Mouse (Mus musculus) midbrain, embryonic 11.5 days (tissue): ENCODE results near the gene Galnt2. TPM values are rescaled to one million over a fixed set of nuclear protein-coding genes. Genes with fewer than 3 reads are reported as not detected.

ENCODE experiments used
- ATAC-seq: fragments of 200-750 bp; cut with Nextera tagmentation; 2 replicates; pipeline ENCODE4 v1.8.0; 2017; ENCODE audit warnings: moderate TSS enrichment, moderate library complexity; ENCODE audit not compliant: low FRiP score
- DNase-seq: peaks from one replicate; pipeline ENCODE4 v3.0.0; 2015; ENCODE audit warnings: low spot score; ENCODE audit errors: missing footprints
- H3K27ac ChIP-seq: fragments of 300-500 bp; sonication (generic); 2 replicates; pipeline ENCODE4 v1.5.1; 2014; ENCODE audit warnings: low read depth, low read length
- H3K27me3 ChIP-seq: fragments of 300-500 bp; sonication (generic); 2 replicates; pipeline ENCODE4 v1.6.1; 2014; ENCODE audit warnings: mild to moderate bottlenecking, low read length, moderate library complexity, mixed read lengths; ENCODE audit not compliant: control insufficient read depth, insufficient read depth
- H3K36me3 ChIP-seq: fragments of 300-500 bp; sonication (generic); 2 replicates; pipeline ENCODE4 v1.6.1; 2014; ENCODE audit warnings: mild to moderate bottlenecking, low read length, moderate library complexity, mixed read lengths; ENCODE audit not compliant: control insufficient read depth, insufficient read depth
- H3K4me1 ChIP-seq: fragments of 300-500 bp; sonication (generic); 2 replicates; pipeline ENCODE4 v1.6.1; 2014; ENCODE audit warnings: low read length; ENCODE audit not compliant: control insufficient read depth, insufficient read depth
- H3K4me2 ChIP-seq: fragments of 300-500 bp; sonication (generic); 2 replicates; pipeline ENCODE4 v1.6.1; 2014; ENCODE audit warnings: mild to moderate bottlenecking, moderate library complexity
- H3K4me3 ChIP-seq: fragments of 300-500 bp; sonication (generic); 2 replicates; pipeline ENCODE4 v1.5.1; 2014; ENCODE audit warnings: low read depth, low read length
- H3K9ac ChIP-seq: fragments of 300-500 bp; sonication (generic); 2 replicates; pipeline ENCODE4 v1.6.1; 2014; ENCODE audit warnings: low read length
- H3K9me3 ChIP-seq: fragments of 300-500 bp; sonication (generic); 2 replicates; pipeline ENCODE4 v1.6.1; 2016; ENCODE audit warnings: low read length; ENCODE audit not compliant: control insufficient read depth
- WGBS: fragments of 180-500 bp; shearing (Covaris S2); extraction: QIAGEN DNeasy Blood & Tissue Kit; methylation state at CpG from one replicate; pipeline ENCODE4 v1.1.7; 2014; 5-methylcytosine and 5-hydroxymethylcytosine counted together
- polyA plus RNA-seq: library from polyadenylated mRNA; unstranded; fragments of >200 nt; fragmentation: Nextera tagmentation; extraction: Ambion mirVana; gene quantifications from 2 replicates; pipeline ENCODE4 v1.2.1, GENCODE M21; 2014

Galnt2 gene
- polyA plus RNA-seq, 1 experiment from 2014 or later, result 76.6 TPM

DNA sequence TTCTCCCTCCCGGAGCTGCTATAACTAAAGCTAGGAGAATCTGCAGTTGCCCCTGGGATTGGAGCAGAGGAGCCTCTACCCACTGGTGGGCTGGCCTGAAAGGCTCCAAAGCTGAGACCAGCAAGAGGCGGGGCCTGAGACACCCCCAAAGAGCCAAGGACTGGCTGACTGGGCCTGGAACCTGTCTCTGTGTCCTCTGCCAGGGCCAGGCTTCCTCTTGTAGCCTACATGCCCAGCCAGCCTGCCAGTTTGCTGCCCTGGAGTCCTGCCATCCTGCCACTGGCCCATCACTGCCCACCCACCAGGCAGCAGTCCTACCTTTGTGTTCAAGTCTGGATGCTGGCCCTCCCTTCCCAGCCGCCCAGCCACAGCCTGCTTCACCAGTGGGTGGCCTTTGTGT lies 99.2 kb downstream of the Galnt2 start:
- Histone ChIP-seq H3K4me3 (no peak overlapping the region), H3K9ac (no peak overlapping the region), H3K4me1 (peaks cover 7% of the 10 kb centered on the region; the same call in 1 of the 2 replicates), H3K9me3 (no peaks in the 10 kb centered on the region), H3K27ac (0 out of 2 replicates have a peak overlapping the region, but pooled peaks have one; percentile 14), H3K4me2 (no peak overlapping the region), H3K36me3 (peaks cover 13% of the 10 kb centered on the region; the same call in 1 of the 2 replicates), H3K27me3 (no peaks in the 10 kb centered on the region)
- DNase-seq (no peak), ATAC-seq (peak; percentile 52; the same call in 1 of the 2 replicates)
- WGBS, result 69% methylated on average over 2 of the region's 3 CpGs

DNA sequence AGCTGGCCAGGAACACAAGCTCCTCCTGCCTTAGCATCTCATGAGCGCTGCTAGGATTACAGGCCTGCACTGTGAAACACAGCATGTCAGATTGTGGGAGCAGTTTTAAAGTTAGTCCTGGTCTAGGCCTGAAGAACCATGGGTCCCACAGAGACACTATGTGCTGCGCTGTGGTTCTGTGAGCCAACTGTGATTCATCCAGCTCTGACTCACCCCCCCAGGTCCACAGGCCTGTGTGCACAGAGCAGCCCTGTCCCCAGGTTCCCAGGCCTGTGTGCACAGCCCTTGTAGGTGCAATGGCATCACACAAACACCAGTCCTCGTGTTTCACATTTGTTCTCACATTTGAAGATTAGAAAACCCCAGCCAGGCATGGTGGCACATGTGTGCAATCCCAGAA lies 99.9 kb downstream of the Galnt2 start:
- Histone ChIP-seq H3K36me3 (peaks cover 13% of the 10 kb centered on the region; the same call in 1 of the 2 replicates), H3K4me2 (no peak overlapping the region), H3K9me3 (no peaks in the 10 kb centered on the region), H3K27me3 (no peaks in the 10 kb centered on the region), H3K4me1 (peaks cover 7% of the 10 kb centered on the region; the same call in 1 of the 2 replicates), H3K4me3 (no peak overlapping the region), H3K9ac (no peak overlapping the region), H3K27ac (no peak overlapping the region)
- ATAC-seq (no peak), DNase-seq (no peak)
- WGBS, result 88% methylated on average over 3 of the region's 3 CpGs

DNA sequence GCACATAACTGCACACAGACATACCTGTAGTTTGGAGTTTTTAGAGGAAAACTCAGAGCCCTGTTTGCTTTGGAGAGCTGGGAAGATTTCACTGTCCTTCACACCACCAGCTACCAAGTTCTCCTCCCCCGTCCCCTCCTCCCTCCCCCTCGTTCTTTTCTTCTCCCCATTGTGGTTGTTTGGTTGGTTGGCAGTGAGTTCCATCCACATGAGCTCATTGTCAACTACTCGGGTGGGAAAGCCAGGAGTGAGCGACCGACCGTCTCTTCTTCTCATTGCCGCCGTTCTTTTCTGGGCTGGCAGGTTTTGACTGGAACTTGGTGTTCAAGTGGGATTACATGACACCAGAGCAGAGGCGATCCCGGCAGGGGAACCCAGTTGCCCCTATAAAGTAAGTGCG lies 100.5 kb downstream of the Galnt2 start:
- Histone ChIP-seq H3K27ac (no peak overlapping the region), H3K4me3 (no peak overlapping the region), H3K4me1 (peaks cover 7% of the 10 kb centered on the region; the same call in 1 of the 2 replicates), H3K9me3 (no peaks in the 10 kb centered on the region), H3K9ac (no peak overlapping the region), H3K27me3 (no peaks in the 10 kb centered on the region), H3K4me2 (no peak overlapping the region), H3K36me3 (peaks cover 14% of the 10 kb centered on the region; the same call in 1 of the 2 replicates)
- DNase-seq, result no peak
- 65% methylated on average over 11 of the region's 11 CpGs for WGBS
- ATAC-seq, result no peak

DNA sequence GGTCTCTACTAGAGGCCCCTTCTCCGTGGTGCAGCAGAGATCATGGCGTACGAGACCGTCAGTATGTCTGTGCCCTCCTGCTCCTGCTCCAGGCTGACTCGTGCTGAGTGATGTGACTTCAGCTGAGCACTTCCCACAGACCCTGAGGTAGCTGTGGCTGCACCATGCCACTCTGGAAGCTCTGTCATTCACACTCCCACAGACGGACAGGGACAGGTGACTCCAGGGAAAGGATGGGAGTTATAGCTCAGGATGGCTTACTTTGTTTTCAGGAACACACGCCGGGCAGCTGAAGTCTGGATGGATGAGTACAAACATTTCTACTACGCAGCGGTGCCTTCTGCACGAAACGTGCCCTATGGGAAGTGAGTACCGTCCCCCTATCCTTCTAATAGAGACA lies 105.1 kb downstream of the Galnt2 start:
- Histone ChIP-seq H3K9me3 (no peaks in the 10 kb centered on the region), H3K4me2 (no peak overlapping the region), H3K4me1 (no peaks in the 10 kb centered on the region; the same call in 1 of the 2 replicates), H3K9ac (no peak overlapping the region), H3K27ac (no peak overlapping the region), H3K36me3 (peaks cover 16% of the 10 kb centered on the region; the same call in 1 of the 2 replicates), H3K4me3 (no peak overlapping the region), H3K27me3 (no peaks in the 10 kb centered on the region)
- ATAC-seq (no peak), DNase-seq (no peak)
- whole genome bisulfite sequencing, result 95% methylated on average over 13 of the region's 13 CpGs

DNA sequence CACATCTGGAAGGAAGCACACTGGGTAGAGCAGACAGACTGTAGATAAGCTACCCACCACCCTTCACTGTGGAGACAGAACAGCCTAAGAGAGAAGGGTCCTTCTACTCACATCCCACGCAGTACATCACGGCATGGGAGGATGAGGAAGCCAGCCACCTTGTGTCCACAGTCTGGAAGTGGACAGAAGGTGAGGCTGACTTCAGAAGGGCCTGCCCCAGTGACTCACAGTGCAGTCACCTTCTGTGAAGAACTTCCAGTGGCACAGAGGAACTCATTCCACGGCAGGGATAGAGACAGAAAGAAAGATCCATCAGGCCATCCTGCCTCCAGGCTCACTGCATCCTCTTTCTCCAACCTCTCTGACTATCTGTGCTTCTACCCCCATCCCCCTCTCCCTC lies 108.6 kb downstream of the Galnt2 start:
- WGBS, result 84% methylated on average over 3 of the region's 3 CpGs
- H3K27ac ChIP-seq, result no peak overlapping the region
- no peak overlapping the region for H3K4me3 ChIP-seq
- DNase-seq (peak; percentile 56), ATAC-seq (no peak)
- peaks cover 13% of the 10 kb centered on the region for H3K36me3 ChIP-seq
- no peaks in the 10 kb centered on the region for H3K27me3 ChIP-seq
- no peaks in the 10 kb centered on the region for H3K9me3 ChIP-seq
- no peaks in the 10 kb centered on the region; the same call in 1 of the 2 replicates for H3K4me1 ChIP-seq
- no peak overlapping the region for H3K4me2 ChIP-seq
- H3K9ac ChIP-seq, result no peak overlapping the region

DNA sequence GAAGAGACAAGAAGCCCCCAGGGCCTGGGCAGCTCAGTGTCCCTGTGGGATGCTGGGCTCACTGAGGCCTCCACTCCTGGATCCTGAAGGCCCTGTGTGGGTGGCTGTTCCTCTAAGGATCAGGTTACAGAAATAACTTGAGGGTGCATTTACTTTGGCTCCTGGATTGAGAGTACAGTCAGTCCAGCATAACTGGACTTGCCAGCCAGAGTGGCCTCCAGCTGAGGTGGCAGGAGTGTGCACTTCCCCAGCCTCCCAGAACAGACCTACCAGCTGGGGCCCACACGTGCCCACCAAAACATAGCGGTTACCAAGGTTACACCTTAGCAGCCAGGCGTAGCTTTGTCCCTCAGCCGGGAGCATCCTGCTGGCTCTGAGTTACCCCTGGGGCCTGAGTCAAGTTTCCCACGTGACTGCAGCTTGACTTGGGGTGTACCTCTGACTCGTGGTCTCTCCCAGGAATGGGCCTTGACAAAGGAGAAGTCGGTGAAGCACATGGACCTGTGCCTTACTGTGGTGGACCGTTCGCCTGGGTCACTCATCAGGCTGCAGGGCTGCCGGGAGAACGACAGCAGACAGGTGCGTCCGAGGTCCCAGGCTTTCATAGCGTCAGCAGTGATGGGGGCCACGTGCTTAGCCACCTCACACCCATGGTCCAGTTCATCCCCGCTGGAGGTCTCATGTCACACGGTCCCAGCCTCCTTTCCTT lies 109.3 kb downstream of the Galnt2 start:
- no peaks in the 10 kb centered on the region for H3K27me3 ChIP-seq
- no peak overlapping the region for H3K27ac ChIP-seq
- peaks cover 13% of the 10 kb centered on the region for H3K36me3 ChIP-seq
- no peak overlapping the region for H3K4me3 ChIP-seq
- H3K9me3 ChIP-seq, result no peaks in the 10 kb centered on the region
- WGBS, result 68% methylated on average over 17 of the region's 17 CpGs
- ATAC-seq (no peak), DNase-seq (peak; percentile 83)
- no peak overlapping the region for H3K4me2 ChIP-seq
- H3K4me1 ChIP-seq, result no peaks in the 10 kb centered on the region; the same call in 1 of the 2 replicates
- no peak overlapping the region for H3K9ac ChIP-seq

DNA sequence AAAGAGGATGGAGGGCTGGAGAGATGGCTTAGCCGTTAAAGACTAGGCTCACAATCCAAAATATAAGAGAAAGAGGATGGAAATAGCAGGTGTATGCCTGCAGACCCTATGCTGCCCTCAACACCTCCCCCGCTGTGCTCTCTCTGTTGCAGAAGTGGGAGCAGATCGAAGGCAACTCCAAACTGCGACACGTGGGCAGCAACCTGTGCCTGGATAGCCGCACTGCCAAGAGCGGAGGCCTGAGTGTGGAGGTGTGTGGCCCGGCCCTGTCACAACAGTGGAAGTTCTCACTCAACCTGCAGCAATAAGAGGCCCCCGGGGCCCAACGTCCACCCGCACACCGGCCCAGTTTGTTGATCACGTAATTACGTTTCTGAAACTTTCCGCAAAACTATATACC lies 112.0 kb downstream of the Galnt2 start:
- DNase-seq (no peak), ATAC-seq (no peak)
- no peak overlapping the region for H3K27ac ChIP-seq
- H3K27me3 ChIP-seq, result no peaks in the 10 kb centered on the region
- H3K4me3 ChIP-seq, result no peak overlapping the region
- WGBS, result 93% methylated on average over 15 of the region's 15 CpGs
- H3K9ac ChIP-seq, result no peak overlapping the region
- H3K4me1 ChIP-seq, result no peaks in the 10 kb centered on the region; the same call in 1 of the 2 replicates
- H3K36me3 ChIP-seq, result peaks cover 12% of the 10 kb centered on the region
- H3K4me2 ChIP-seq, result no peak overlapping the region
- H3K9me3 ChIP-seq, result no peaks in the 10 kb centered on the region

DNA sequence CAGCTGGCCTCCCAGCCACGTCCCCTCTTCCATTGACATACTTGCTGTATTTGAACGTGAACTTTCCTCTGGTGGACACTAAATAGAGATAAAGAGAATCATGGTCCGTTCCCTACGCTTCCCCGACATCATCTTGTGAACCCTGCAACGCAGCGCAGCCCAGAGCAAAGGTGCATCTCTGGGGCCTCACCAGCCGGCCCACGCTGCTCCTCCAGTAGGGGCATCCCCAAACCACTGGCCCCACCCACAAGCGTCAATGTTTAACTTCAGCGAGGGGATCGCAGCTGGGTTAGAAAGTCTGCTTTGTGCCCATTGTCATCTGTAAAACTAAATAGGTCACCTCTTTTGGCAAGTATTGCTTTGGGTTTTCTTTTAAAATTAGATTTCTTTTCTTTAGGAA lies 112.8 kb downstream of the Galnt2 start:
- H3K4me3 ChIP-seq, result no peak overlapping the region
- DNase-seq (no peak), ATAC-seq (no peak)
- H3K27ac ChIP-seq, result no peak overlapping the region
- peaks cover 9% of the 10 kb centered on the region; the same call in 1 of the 2 replicates for H3K36me3 ChIP-seq
- no peaks in the 10 kb centered on the region; the same call in 1 of the 2 replicates for H3K4me1 ChIP-seq
- no peak overlapping the region for H3K9ac ChIP-seq
- no peak overlapping the region for H3K4me2 ChIP-seq
- H3K9me3 ChIP-seq, result no peaks in the 10 kb centered on the region
- no peaks in the 10 kb centered on the region for H3K27me3 ChIP-seq
- 94% methylated on average over 12 of the region's 12 CpGs for WGBS

DNA sequence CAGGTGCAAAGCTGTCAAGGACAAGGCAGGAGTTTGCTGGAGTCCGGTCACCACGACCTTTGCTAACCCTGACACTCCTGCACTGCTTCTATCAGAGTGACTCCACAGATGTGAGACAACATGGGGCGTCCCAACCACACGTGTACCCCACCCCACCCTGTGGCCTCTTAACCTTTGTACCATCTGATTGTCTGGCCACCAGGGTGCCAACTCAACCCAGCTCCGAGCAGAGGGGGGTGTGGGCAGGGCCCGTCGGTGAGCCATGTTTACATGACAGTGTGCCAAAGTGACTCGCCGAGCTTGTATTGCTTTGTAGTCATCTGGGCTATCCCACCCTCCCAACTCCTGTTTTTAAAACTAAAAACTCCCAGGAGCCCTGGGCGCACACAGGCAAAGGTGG lies 113.9 kb downstream of the Galnt2 start:
- Histone ChIP-seq H3K4me2 (no peak overlapping the region), H3K4me1 (no peaks in the 10 kb centered on the region; the same call in 1 of the 2 replicates), H3K9me3 (no peaks in the 10 kb centered on the region), H3K27me3 (no peaks in the 10 kb centered on the region), H3K4me3 (no peak overlapping the region), H3K27ac (no peak overlapping the region), H3K36me3 (peaks cover 9% of the 10 kb centered on the region; the same call in 1 of the 2 replicates), H3K9ac (no peak overlapping the region)
- ATAC-seq (no peak), DNase-seq (peak; percentile 28)
- 89% methylated on average over 10 of the region's 10 CpGs for WGBS
